Comparison of ENCODE assay signal across 16 mouse cellular contexts in the genomic region with DNA sequence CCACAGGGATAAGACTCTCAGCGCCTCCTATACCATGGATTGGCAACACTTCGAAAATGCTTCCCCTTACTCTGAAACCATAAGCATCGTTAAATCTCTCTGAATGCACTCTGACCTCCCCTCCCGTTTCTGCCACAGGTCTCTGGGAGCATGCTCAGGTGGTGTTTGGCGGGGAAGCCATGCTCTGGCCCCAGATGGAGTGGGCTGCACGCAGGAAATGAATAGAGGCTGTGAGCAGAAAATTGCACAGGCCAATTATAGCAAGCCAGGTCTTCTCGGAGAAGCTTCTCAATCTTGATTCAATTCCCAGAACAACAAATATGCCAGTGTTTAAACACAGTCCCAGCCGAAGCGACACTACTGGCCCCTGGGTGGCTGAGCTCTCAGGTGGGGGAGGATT.
A peak's percentile ranks its signal among the peaks of the same experiment; 100 is the strongest.
DNase-seq lines count a peak whose midpoint lies in the region; ATAC-seq lines count a peak whose summit lies in the region.
"Had no signal": no experiment of that assay in that cellular context is flagged by ENCODE, and none has a peak within 500 bp of the region (broad histone marks: within the 10 kb centered on the region; RNA-seq: fewer than 3 reads in every experiment).

No protein-coding gene starts in this region.

- 0 out of 2 replicates have a peak overlapping the region, but pooled peaks have one; percentile 3 for H3K9ac ChIP-seq in heart, embryonic 12.5 days
- no peak overlapping the region for H3K9ac ChIP-seq in midbrain, embryonic 16.5 days (ENCODE audit: low read depth, low read length)
- no peak overlapping the region for H3K9ac ChIP-seq in hindbrain, embryonic 12.5 days
- H3K9ac ChIP-seq in neural tube, embryonic 13.5 days = peak overlapping the region; percentile 45; the same call in 1 of the 2 replicates
- H3K9ac ChIP-seq: limb, embryonic 13.5 days; neural tube, embryonic 12.5 days had no signal

- H3K36me3 ChIP-seq in heart, embryonic 12.5 days = no peaks in the 10 kb centered on the region
- H3K36me3 ChIP-seq in midbrain, embryonic 10.5 days = no peaks in the 10 kb centered on the region
- H3K36me3 ChIP-seq in midbrain, embryonic 16.5 days (ENCODE audit: control insufficient read depth, insufficient read depth, low read length) = no peaks in the 10 kb centered on the region
- H3K36me3 ChIP-seq in hindbrain, embryonic 12.5 days = no peaks in the 10 kb centered on the region
- H3K36me3 ChIP-seq in neural tube, embryonic 13.5 days = no peaks in the 10 kb centered on the region
- H3K36me3 ChIP-seq: limb, embryonic 13.5 days; neural tube, embryonic 12.5 days had no signal

- no peak overlapping the region; the same call in 1 of the 2 replicates for H3K4me2 ChIP-seq in heart, embryonic 12.5 days
- H3K4me2 ChIP-seq in midbrain, embryonic 16.5 days (ENCODE audit: low read length) = no peak overlapping the region
- no peak overlapping the region for H3K4me2 ChIP-seq in hindbrain, embryonic 12.5 days (replicated peaks)
- no peak overlapping the region for H3K4me2 ChIP-seq in neural tube, embryonic 13.5 days
- H3K4me2 ChIP-seq: limb, embryonic 13.5 days; neural tube, embryonic 12.5 days had no signal

- H3K27me3 ChIP-seq in heart, embryonic 12.5 days (replicated peaks) = peaks cover 11% of the 10 kb centered on the region; the same call in 1 of the 2 replicates
- no peaks in the 10 kb centered on the region for H3K27me3 ChIP-seq in midbrain, embryonic 10.5 days (ENCODE audit: low read depth, poor library complexity, severe bottlenecking)
- no peaks in the 10 kb centered on the region for H3K27me3 ChIP-seq in midbrain, embryonic 16.5 days (ENCODE audit: control insufficient read depth, insufficient read depth, low read depth, low read length)
- H3K27me3 ChIP-seq in hindbrain, embryonic 12.5 days = 0 out of 2 replicates have a peak, but pooled peaks cover 4% of the 10 kb centered on the region
- no peaks in the 10 kb centered on the region for H3K27me3 ChIP-seq in neural tube, embryonic 13.5 days
- H3K27me3 ChIP-seq: limb, embryonic 13.5 days; neural tube, embryonic 12.5 days had no signal

- no peak overlapping the region for H3K27ac ChIP-seq in heart, embryonic 12.5 days (ENCODE audit: poor library complexity, severe bottlenecking)
- H3K27ac ChIP-seq in midbrain, embryonic 10.5 days (replicated peaks) = peak overlapping the region; percentile 67; the same call in 1 of the 2 replicates
- H3K27ac ChIP-seq in midbrain, embryonic 16.5 days (ENCODE audit: low read length) = no peak overlapping the region; the same call in 1 of the 2 replicates
- peak overlapping the region; percentile 13; the same call in 1 of the 2 replicates for H3K27ac ChIP-seq in hindbrain, embryonic 12.5 days
- H3K27ac ChIP-seq in neural tube, embryonic 13.5 days (replicated peaks) = peak overlapping the region; percentile 68
- H3K27ac ChIP-seq: gastrocnemius, adult 2 months; limb, embryonic 13.5 days; neural tube, embryonic 12.5 days had no signal

- ATAC-seq in heart, embryonic 12.5 days (ENCODE audit: insufficient number of reproducible peaks, low FRiP score) = no peak
- ATAC-seq in midbrain, embryonic 16.5 days = no peak
- no peak for ATAC-seq in hindbrain, embryonic 12.5 days (ENCODE audit: low FRiP score)
- ATAC-seq in neural tube, embryonic 13.5 days (ENCODE audit: low read depth) = no peak
- ATAC-seq: CD4-positive, CD25-positive, alpha-beta regulatory T cell, adult 4 months had no signal

- no peak for DNase-seq in heart, adult 11 months
- no peak for DNase-seq in midbrain, embryonic 10.5 days (ENCODE audit: low spot score)
- DNase-seq in adrenal gland, adult 8-10 months = no peak
- no peak for DNase-seq in gastrocnemius, postnatal 4 days (ENCODE audit: low spot score in 2 of 2)
- DNase-seq: cerebellum, adult 9-11 months; gastrocnemius, adult 2 months; heart, postnatal 10 days; lung, adult 2 months; thymus, adult 18-20 months had no signal

- WGBS in heart, embryonic 12.5 days = 48% methylated on average over 9 of the region's 9 CpGs
- 57% methylated on average over 9 of the region's 9 CpGs for WGBS in midbrain, embryonic 10.5 days
- 31% methylated on average over 9 of the region's 9 CpGs for WGBS in midbrain, embryonic 16.5 days
- WGBS in hindbrain, embryonic 12.5 days = 35% methylated on average over 9 of the region's 9 CpGs
- WGBS in neural tube, embryonic 13.5 days = 24% methylated on average over 9 of the region's 9 CpGs

- H3K9me3 ChIP-seq in heart, embryonic 12.5 days (replicated peaks) = no peaks in the 10 kb centered on the region
- H3K9me3 ChIP-seq in midbrain, embryonic 10.5 days (replicated peaks) = no peaks in the 10 kb centered on the region
- no peaks in the 10 kb centered on the region for H3K9me3 ChIP-seq in midbrain, embryonic 16.5 days (replicated peaks; ENCODE audit: control insufficient read depth, low read length, poor library complexity, severe bottlenecking)
- no peaks in the 10 kb centered on the region for H3K9me3 ChIP-seq in hindbrain, embryonic 12.5 days (replicated peaks)
- H3K9me3 ChIP-seq in neural tube, embryonic 13.5 days = no peaks in the 10 kb centered on the region
- H3K9me3 ChIP-seq: limb, embryonic 13.5 days; neural tube, embryonic 12.5 days had no signal

- H3K4me3 ChIP-seq in heart, embryonic 12.5 days = no peak overlapping the region
- H3K4me3 ChIP-seq in midbrain, embryonic 10.5 days = no peak overlapping the region
- no peak overlapping the region for H3K4me3 ChIP-seq in midbrain, embryonic 16.5 days (ENCODE audit: low read depth, low read length)
- H3K4me3 ChIP-seq in hindbrain, embryonic 12.5 days = no peak overlapping the region
- H3K4me3 ChIP-seq in neural tube, embryonic 13.5 days = no peak overlapping the region
- H3K4me3 ChIP-seq: gastrocnemius, adult 2 months; limb, embryonic 13.5 days; neural tube, embryonic 12.5 days had no signal

- H3K4me1 ChIP-seq in heart, embryonic 12.5 days (replicated peaks) = peaks cover 30% of the 10 kb centered on the region
- H3K4me1 ChIP-seq in midbrain, embryonic 10.5 days = peaks cover 46% of the 10 kb centered on the region
- H3K4me1 ChIP-seq in midbrain, embryonic 16.5 days (ENCODE audit: control insufficient read depth, insufficient read depth, low read length) = peaks cover 29% of the 10 kb centered on the region; the same call in 1 of the 2 replicates
- peaks cover 48% of the 10 kb centered on the region for H3K4me1 ChIP-seq in hindbrain, embryonic 12.5 days
- H3K4me1 ChIP-seq in neural tube, embryonic 13.5 days (replicated peaks) = peaks cover 54% of the 10 kb centered on the region

Comparison
In these comparisons a context has a peak if more than half of its experiments do, and no peak if none do; other contexts are left out.
1. H3K27ac ChIP-seq: peak in midbrain, embryonic 10.5 days (single experiment), hindbrain, embryonic 12.5 days (single experiment) and neural tube, embryonic 13.5 days (single experiment); none in heart, embryonic 12.5 days (single experiment) and midbrain, embryonic 16.5 days (single experiment).
2. H3K9ac ChIP-seq: peak in heart, embryonic 12.5 days (single experiment) and neural tube, embryonic 13.5 days (single experiment); none in midbrain, embryonic 16.5 days (single experiment) and hindbrain, embryonic 12.5 days (single experiment).